Mouse (Mus musculus) gastrocnemius, adult 2 months (tissue): ENCODE data around the gene Dgkz. TPM values are rescaled to one million over a fixed set of nuclear protein-coding genes. Genes with fewer than 3 reads are reported as not detected.

Experiments
- DNase-seq: peaks from one replicate; pipeline ENCODE4 v3.0.0; 2022
- H3K27ac ChIP-seq: fragments of 200-600 bp; 2 replicates; pipeline ENCODE4 v1.8.1; 2022; ENCODE audit warnings: mild to moderate bottlenecking
- H3K4me3 ChIP-seq: fragments of 200-600 bp; 2 replicates; pipeline ENCODE4 v1.8.1; 2022; ENCODE audit warnings: mild to moderate bottlenecking, moderate library complexity
- CTCF ChIP-seq: fragments of 200-600 bp; IDR thresholded peaks from 2 replicates; pipeline ENCODE4 v1.8.1; 2022; ENCODE audit warnings: antibody characterized with exemption, mild to moderate bottlenecking, moderate library complexity
- intact Hi-C: fragments of 180-260 bp; cut with DNase I; formaldehyde crosslinking; loops from one replicate; pipeline ENCODE4 v1.15.1; 2025
- total RNA-seq, 2 experiments: library from RNA; stranded (reverse); gene quantifications; 2 replicates each; pipeline ENCODE4 v1.2.3; 2021

Dgkz gene
- total RNA-seq, 2 experiments from 2014 or later: 33.7 to 37.5 TPM

DNA sequence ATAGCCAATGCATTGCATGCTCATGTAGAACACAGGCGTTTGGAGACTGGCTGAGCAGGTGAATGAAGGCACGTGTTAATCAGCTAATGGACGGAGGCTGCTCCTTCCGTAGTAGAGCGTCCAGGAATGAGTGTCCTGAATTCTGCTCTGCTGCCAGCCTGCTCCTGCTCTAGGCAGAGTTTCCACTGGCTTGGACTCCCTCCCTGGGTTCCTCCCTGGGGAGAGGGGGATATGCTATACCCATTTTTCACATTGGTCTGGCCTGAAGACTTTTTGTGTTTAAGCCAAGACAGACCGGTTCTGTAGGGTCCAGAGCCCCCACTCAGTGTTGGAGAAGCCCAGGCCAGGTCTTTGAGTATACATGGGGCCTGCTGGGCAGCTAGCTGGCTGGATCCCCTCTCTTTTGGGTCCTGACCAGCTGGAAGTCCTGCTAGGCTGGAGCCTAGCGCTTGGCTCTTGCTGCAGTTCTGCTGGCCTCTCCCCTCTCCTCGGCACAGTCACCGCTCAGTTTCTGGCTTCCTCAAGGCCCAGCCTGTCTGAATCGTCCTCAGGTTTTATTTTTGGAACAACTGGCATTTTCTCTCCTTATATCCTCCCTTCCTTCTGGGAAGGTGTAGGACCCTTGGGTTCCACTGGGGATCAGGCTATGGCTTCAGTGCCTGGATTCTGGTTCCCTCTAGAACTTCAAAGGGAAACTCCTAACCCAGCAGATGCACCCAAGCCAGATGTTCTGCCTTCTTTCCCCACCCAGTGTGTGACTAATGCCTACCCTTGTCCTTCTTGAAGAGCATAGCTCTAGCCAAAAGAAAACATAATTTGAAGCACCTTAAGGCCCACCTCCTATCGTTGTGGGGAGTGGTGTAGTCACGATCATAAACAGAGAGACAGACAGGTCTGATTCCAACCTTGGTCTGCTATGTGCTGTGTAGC, 36.0 kb upstream of the Dgkz start:
- Histone ChIP-seq H3K27ac (peak overlapping the region; percentile 87), H3K4me3 (peak overlapping the region; percentile 26)
- no peak for TF ChIP-seq CTCF
- peak; percentile 89 for DNase-seq
- intact Hi-C loops: loop anchor here (5.0 kb wide), 1 partner anchor 171 kb away; no protein-coding TSS in a partner anchor

DNA sequence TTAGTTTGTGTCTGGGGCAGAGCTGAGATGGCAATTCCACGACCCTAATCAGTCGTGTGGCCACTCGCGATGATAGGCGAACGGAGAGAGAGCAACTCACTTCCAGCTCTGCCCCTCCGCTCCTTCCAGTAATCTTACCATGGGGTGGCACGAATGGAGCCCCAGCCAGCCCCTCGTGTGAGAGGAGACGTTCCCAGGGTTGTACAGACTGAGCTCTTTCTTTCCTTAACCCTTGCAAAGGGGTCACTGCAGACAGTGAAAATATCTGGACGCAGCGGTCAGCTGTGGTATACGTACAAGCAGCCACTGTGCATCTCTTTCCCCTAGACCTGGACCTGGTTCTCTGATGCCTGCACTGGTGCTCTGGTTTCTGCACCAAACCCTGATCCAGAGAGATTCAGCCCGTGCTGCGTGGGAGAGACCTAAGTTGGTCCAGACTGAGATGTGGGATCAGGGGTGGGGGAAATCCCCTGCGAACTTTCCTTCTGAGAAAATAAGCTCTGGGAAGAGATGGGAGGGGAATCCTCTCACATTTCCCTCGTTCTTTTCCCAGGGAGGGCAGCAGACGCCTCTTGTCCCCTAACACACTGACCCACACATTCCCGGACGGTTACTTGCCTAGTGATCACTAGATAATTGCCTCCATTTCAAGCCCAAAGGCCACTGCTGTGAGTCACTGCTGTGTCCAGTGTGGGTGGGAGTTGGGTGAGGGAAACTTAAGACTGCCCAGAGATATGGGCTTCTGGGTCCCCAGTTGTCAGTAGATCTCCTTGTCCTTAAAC, 33.1 kb upstream of the Dgkz start:
- TF ChIP-seq CTCF: no peak
- Histone ChIP-seq H3K27ac (peak overlapping the region; percentile 99), H3K4me3 (peak overlapping the region; percentile 81)
- intact Hi-C loops: loop anchor here (1.0 kb wide), 1 partner anchor 49 kb away; no protein-coding TSS in a partner anchor
- DNase-seq: peak; percentile 35

DNA sequence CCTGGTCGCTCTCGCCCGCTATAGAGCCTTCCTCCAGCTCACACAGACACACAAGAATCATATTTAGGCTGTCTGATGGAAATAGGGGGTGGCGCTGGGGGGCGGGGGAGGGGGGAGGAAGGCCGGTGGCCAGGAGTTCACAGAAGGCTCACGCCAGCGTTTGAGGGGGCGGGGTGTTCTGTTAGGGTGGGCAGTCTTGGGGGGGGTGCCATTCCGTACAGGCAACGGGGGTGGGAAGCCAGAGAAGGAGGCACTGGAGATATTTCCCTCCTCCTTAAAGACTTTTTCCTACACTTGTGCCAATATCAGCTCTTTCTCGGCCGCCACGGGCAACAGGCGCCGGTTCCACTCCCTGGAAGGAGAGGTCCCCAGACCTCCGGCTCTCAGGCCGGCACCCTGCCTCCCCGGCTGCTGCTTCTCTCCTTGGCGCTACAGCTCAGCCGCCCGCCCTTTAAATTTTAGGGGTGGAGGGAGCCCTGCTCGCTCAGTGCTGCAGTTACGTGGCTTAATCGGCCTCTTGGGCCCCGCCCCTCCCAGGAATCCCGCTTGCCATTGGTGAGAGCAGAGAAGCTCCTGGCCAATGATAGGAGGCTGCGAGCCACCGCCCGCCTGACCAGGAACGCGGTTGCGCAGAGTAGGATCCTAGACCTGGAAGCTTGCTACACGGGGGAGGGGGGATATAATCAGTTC, 32.4 kb upstream of the Dgkz start:
- DNase-seq: peak; percentile 99
- intact Hi-C loops: loop anchor here (1.0 kb wide), 1 partner anchor 50 kb away; no protein-coding TSS in a partner anchor
- peak overlapping the region; percentile 99 for H3K27ac ChIP-seq
- no peak for TF ChIP-seq CTCF
- H3K4me3 ChIP-seq: peak overlapping the region; percentile 81

DNA sequence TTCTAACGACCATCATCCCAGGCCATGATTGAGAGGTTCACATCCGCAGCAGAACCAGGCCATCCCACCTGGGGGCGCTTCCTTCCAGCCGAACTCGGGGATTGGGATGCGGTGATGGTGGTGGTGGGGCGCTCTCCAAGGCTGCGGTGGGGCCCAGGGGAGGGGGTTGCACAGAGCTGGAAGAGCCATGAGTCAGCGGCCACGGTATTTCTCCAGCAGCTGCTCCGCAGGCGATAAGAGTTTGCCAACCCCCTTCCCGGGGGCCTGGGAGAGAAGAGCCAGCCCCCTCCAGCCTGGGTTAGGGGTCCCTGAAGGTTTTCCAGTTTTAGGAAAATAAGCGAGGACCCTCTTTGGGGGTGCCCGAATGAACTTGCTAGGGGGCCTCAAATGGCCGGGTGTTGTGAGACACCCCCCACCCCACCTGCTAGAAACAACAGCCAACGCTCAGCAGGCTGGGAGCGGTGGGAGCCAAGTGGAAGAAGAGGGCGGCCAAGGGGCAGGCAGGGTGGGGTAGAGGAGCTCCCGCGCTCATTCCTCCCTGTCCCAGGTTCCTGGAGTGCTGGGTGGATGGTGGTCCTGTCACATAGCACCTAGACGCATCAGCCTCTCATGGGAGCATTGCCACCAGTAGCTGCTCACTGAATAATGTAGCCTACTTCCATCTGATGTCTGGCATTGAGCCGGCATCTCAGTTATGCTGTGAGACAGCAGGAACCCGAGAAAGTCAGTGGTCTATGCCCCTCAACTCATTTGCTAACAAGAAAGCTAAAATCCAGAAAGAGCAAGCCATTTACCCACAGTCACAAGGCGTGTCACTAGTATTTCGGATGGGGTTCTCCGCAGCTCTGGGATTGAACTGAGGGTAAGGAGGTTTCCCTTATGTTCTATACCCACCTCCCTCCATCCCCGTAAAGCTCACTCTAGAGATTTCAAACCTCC, 31.6 kb upstream of the Dgkz start:
- H3K27ac ChIP-seq: peak overlapping the region; percentile 99
- intact Hi-C loops: no loop called here
- peak overlapping the region; percentile 81 for H3K4me3 ChIP-seq
- DNase-seq: peak; percentile 79
- TF ChIP-seq CTCF: peak; percentile 71

DNA sequence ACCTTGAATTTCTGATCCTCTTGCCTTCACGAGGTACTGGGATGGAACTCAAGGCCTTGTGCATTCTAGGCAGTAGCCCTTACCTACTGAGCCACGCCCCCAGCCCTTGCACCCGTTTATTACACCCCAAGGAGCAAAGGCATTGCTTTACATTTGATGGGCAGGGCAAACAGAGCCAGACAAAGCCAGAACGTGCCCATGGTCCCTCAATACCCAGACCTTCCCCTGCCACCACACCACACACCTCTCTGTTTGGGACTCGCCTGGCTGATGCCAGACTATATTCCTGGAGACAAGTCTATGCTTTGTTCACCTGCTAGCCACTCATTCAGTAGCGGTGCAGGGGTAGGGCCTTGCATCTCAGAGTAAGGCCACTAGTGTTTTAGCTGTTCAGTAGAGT, 30.8 kb upstream of the Dgkz start:
- H3K4me3 ChIP-seq: peak overlapping the region; percentile 81; the same call in 1 of the 2 replicates
- intact Hi-C loops: no loop called here
- H3K27ac ChIP-seq: peak overlapping the region; percentile 99; the same call in 1 of the 2 replicates
- DNase-seq: no peak
- no peak for TF ChIP-seq CTCF

DNA sequence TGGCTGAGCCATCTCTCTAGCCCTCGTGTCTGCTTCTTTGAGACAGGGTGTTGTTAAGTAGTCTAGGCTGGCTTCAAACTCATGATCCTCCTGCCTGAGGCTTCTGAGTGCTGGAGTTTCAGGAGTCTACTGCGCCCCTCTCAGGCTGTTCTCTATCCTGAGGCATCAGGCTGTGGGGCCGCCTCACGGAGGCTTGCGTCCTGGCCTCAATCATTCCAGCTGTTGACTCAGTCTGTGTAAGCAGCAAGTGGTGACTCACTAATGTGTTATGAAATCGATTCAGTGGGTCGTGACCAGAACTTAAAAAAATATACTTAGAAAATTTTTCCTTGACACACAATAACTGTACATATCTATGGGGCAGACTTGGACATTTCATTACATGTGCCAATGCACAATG, 29.0 kb upstream of the Dgkz start:
- no peak overlapping the region for H3K4me3 ChIP-seq
- no peak; the same call in 1 of the 2 replicates for TF ChIP-seq CTCF
- H3K27ac ChIP-seq: 0 out of 2 replicates have a peak overlapping the region, but pooled peaks have one; percentile 35
- intact Hi-C loops: no loop called here
- DNase-seq: peak; percentile 55

DNA sequence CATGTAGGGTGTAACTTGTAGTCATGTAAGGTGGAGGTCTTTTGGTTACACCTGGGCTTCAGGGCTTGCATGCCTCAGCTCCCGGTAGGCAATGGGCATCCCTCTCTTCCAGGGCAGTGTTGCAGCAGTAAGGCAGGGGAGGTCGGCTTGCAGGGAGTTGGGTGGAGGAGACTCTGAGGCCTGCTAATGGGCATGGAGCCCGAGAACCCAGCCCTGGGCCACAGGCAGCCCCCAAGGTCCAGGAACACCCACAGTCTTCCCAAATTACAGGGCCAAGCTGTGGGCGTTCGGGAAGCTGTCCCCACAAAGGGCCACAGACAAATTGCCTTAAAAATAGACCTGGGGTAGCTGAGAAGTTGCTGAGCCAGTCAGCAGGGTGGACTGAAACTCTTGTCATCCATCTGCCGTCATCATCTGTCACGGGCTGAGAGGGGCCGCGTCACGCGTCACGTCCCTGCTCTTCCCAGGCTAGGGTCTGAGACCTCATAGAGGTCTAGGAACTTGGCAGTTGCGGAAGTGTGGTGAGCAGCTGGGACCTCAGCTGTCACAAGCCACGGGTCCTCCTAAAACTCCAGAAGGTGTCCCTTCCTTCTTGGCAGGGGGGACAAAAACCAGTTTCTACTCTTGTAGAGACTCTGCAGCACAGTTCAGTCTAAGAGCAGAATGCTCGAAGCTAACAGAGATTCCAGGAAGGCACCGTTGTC, 22.4 kb upstream of the Dgkz start:
- intact Hi-C loops: no loop called here
- no peak for TF ChIP-seq CTCF
- no peak overlapping the region for H3K4me3 ChIP-seq

DNA sequence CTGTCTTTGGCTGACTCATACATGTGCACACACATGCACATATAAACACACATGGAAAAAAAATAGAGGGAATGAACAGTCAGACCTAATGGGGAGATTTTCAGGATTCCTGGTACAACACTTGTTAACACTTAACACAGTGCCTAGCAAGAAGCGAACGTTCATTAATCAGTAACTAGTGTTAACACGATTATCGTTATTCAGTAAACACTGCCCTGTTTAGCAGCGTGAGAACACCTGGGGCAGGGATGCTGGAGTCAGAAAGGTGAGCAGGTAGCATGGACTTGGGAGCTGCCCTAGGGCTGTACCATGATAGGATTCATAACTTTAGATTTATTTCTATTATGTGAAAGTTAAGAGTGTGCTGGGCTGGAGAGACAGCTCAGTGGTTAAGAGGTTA, 20.3 kb upstream of the Dgkz start:
- DNase-seq: no peak
- TF ChIP-seq CTCF: no peak
- intact Hi-C loops: no loop called here
- Histone ChIP-seq H3K4me3 (no peak overlapping the region), H3K27ac (no peak overlapping the region)

More for the DNA sequence above, 22.4 kb upstream of the Dgkz start:
- DNase-seq: no peak
- H3K27ac ChIP-seq: no peak overlapping the region

DNA sequence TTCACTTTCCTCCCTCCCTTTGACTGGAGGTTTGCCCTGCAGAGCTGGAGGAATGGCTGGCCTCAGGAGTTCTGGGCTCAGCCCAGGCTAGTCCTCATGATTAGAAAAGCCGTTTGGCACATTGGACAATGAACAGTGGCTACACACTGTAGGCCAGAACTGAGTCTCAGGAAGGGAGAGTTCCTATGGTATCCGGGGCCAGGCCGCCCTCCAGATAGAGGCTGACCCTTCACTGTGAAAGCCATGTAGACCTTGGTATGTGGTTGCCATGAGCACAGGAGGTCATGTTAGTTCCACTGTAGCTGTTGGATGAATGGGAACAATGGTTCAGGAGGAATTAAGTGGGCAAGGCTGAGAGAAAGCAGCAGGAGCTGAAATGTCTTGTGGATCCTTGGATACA, 17.7 kb upstream of the Dgkz start:
- no peak overlapping the region for H3K27ac ChIP-seq
- intact Hi-C loops: no loop called here
- no peak for TF ChIP-seq CTCF
- H3K4me3 ChIP-seq: no peak overlapping the region
- DNase-seq: no peak

DNA sequence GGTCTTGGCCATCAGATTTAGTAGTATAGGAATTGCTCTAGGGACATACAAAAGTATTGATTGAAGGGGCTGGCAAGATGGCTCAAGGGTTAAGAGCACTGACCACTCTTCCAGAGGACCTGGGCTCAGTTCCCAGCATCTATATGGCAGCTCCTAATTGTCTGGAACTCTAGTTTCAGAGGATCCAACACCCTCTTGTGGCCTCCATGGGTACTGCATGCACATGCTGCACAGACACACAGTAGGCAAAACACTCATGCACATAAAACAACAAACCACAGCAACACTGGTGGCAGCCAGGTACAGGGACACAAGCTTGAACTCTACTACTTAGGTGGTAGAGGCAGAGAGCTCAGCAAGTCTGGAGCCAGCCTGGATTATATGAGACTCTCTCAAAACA, 14.1 kb upstream of the Dgkz start:
- DNase-seq: no peak
- peak; percentile 39 for TF ChIP-seq CTCF
- no peak overlapping the region for H3K27ac ChIP-seq
- H3K4me3 ChIP-seq: no peak overlapping the region
- intact Hi-C loops: loop anchor here (5.0 to 10.0 kb wide), 4 partner anchors 33 to 448 kb away; partner anchors contain the start of gene Creb3l1

DNA sequence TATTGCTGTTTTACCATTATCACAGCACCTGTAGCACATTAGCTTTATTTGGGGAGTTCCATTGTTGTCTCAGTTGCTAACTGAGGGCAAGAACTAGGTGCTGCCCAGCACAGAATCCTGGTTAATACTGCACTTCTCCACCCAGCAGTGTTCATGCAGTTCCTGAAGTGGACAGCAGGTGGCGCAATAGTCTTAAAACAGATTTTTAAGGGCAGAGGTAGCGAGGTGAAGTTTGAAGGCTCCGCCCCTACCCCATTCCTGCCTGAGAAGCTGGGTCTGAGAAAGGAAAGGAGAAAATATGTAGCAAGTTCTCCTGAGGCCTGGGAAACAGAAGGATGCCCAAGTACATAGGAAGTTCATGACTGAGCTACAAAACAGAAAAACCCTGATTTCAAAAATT, 11.9 kb upstream of the Dgkz start:
- no peak overlapping the region for H3K4me3 ChIP-seq
- DNase-seq: peak; percentile 87
- intact Hi-C loops: loop anchor here (1.0 to 10.0 kb wide), 6 partner anchors 35 to 450 kb away; partner anchors contain the start of gene Creb3l1
- H3K27ac ChIP-seq: no peak overlapping the region
- TF ChIP-seq CTCF: peak; percentile 97
